16 mouse cellular contexts compared by ENCODE assay signal in the genomic region with DNA sequence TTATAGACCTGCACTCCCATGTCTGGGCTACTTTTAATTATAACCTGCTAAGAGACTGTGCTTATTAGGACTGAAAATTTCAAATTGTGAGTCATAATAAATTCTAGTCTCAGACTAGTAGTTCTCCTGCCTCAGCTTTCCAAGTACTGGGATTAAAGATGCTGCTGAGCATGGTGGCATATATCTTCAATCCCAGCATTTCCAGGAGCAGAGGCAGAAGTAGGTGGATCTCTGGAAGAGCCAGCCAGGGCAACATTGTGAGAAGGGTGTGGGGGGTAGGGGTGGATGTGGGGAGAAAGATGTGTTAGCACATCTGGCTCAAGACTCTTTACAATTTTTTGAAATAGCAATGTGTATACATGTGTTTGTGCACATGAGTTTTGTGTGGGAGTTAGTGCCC.
"Had no signal": no experiment of that assay in that cellular context is flagged by ENCODE, and none has a peak within 500 bp of the region (broad histone marks: within the 10 kb centered on the region; RNA-seq: fewer than 3 reads in every experiment).

No protein-coding gene starts in this region.

- H3K27me3 ChIP-seq: neural tube, embryonic 13.5 days; neural tube, embryonic 15.5 days; stomach, embryonic 15.5 days had no signal

- H3K27ac ChIP-seq: neural tube, embryonic 13.5 days; neural tube, embryonic 15.5 days; stomach, embryonic 15.5 days; stomach, postnatal 0 days had no signal

- H3K36me3 ChIP-seq: neural tube, embryonic 15.5 days; stomach, embryonic 15.5 days had no signal

- H3K4me1 ChIP-seq: neural tube, embryonic 13.5 days; neural tube, embryonic 15.5 days; stomach, embryonic 15.5 days had no signal

- H3K9ac ChIP-seq: neural tube, embryonic 13.5 days; neural tube, embryonic 15.5 days; stomach, embryonic 15.5 days had no signal

- H3K4me3 ChIP-seq: neural tube, embryonic 13.5 days; neural tube, embryonic 15.5 days; stomach, embryonic 15.5 days had no signal

- DNase-seq: retina, postnatal 1 day; right cerebral cortex, adult 18-20 months; right cerebral cortex, postnatal 14 days; right cerebral cortex, postnatal 25 days; right cerebral cortex, postnatal 4 days; spleen, adult 18-20 months; thymus, adult 18-20 months; thymus, adult 2 months; thymus, postnatal 14 days; thymus, postnatal 25 days; thymus, postnatal 36 days; thymus, postnatal 4 days had no signal

- H3K4me2 ChIP-seq: neural tube, embryonic 13.5 days; neural tube, embryonic 15.5 days; stomach, embryonic 15.5 days had no signal

- H3K9me3 ChIP-seq: neural tube, embryonic 13.5 days; neural tube, embryonic 15.5 days; stomach, embryonic 15.5 days had no signal
